Mouse (Mus musculus): ENCODE measurements around the gene Slc44a2.

Slc44a2 gene

GRCm38 (mm10) chr9:21379195-21379594, 58.7 kb downstream of the Slc44a2 start:
- no peak for DNase-seq (ENCODE audit: low spot score)

GRCm38 (mm10) chr9:21380868-21381267, 60.4 kb downstream of the Slc44a2 start:
- no peak for DNase-seq (ENCODE audit: low spot score)

GRCm38 (mm10) chr9:21383966-21384365, 63.5 kb downstream of the Slc44a2 start:
- no peak for DNase-seq (ENCODE audit: low spot score)

GRCm38 (mm10) chr9:21392646-21393175, 72.2 kb downstream of the Slc44a2 start:
- no peak for DNase-seq (ENCODE audit: low spot score)

- DNase-seq (ENCODE audit: low spot score), result no peak
These were observed 75.2 kb downstream of the Slc44a2 start for GRCm38 (mm10) chr9:21395692-21396091.

- DNase-seq (ENCODE audit: low spot score), result no peak
These were observed 76.7 kb downstream of the Slc44a2 start for GRCm38 (mm10) chr9:21397170-21397569.

- DNase-seq (ENCODE audit: low spot score), result no peak
These were observed 80.5 kb downstream of the Slc44a2 start for GRCm38 (mm10) chr9:21401042-21401441.

- DNase-seq (ENCODE audit: low spot score), result no peak
These were observed 82.3 kb downstream of the Slc44a2 start for GRCm38 (mm10) chr9:21402764-21403253.

- DNase-seq (ENCODE audit: low spot score), result no peak
These were observed 83.2 kb downstream of the Slc44a2 start for GRCm38 (mm10) chr9:21403745-21404144.
